Mouse (Mus musculus) retina, embryonic 14.5 days (tissue): ENCODE data around the gene Primpol.
A peak's percentile ranks its signal among the peaks of the same experiment; 100 is the strongest.

Experiments
- DNase-seq: peaks from one replicate; pipeline ENCODE4 v3.0.0-alpha.2; 2015; ENCODE audit warnings: low spot score

Primpol gene

DNA sequence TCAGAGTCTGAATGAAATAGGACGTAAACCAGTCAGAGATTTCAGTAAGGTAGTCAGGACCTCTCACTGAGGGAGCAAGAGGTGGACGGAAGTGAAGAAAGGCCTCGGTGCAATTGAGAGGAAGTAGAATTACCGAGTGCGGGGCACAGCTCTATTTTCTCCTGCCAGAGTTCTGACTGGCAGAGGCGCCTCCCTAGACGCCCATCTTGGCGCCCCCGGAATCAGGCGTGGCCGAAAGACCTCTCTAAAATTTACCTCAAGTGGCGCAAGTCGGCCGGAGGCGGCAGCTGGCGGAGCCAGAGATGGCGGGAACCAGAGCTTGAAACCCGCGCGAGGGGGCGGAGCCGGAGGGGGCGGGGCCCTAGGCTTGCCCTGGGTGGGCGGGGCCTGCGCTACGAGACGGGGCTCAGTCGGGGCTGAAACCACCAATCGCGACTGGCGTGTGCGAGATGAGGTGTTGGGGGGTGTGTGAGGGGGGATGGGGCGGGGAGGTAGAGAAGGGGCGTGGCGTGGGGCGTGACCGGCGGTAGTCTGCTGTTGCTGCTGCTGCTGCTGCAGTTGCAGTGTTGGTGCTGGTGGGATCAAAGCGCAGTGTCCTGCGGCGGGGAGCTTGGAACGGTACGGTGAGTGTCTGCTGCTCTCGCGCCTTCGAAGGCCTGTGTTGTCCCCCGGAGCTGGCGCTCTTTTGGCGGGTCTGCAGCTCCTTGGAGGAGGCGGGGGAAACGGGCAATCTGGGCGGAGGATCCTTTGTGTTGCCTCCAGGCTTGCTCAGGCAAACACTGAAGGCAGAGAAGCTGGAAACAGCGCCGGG, at the start of gene Primpol, which contains the start of gene Casp3:
Gene Primpol, minus strand, starts transcription at position 334 of the 811 bp plus-strand sequence.
Gene Casp3, plus strand, starts transcription at position 413 of the 811 bp plus-strand sequence.
- peak; percentile 98 for DNase-seq

DNA sequence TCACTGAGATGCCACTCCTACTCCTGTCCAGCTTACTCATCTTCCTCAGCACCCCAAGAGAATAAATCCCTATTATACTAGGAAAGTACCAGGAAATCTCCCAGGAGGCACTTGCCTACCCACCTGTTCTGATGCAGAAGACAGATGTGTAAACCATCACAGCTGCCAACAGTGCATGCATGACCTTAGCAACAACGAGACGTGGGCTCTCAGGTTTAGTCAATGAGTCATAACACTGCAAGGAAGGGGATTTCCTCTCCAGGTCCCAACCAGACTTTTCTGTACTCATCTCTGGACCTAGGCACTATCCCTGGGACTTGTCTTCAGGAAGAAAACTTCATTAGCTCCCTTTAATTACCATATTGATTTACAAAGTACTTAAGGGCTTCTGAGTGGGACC, 38.9 kb upstream of the Primpol start:
- DNase-seq, result no peak

DNA sequence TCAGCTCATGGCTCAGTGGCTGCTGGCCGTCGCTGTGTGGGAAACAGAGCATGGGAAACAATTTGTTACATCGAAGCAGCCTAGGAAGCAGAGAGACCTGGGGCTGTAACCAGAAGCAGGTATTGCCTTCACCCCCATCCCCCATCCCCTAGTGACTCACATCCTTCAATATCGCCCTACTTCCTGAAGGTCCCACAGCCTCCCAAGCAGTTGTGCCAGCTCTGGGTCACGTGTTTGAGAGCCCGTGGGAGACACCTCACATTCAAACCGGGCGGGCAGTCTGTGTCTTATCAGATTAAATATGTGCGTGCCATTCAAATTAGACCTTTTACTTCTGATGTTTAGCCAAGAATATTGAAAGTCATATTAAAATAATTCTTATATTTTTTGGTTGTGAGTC, 34.9 kb upstream of the Primpol start:
- DNase-seq, result no peak

DNA sequence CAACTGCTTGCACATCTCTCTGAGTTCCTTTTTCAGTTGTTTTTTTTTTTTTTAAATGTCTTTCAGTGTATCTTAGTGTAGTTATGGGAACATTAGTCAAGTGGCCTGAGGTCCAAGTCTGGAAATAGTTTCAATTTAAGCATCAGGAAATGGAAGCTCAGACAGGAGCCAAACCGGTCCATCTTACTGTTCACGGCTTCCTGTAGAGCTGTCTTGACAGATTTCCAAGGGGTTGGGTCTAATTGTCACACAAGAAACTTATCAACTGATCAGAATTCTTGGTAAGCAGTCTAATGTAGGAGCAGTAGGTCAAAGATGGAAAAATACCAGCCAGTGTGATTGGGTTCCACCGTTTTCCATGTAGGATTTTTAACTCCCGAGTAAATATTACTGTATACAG, 31.4 kb upstream of the Primpol start:
- DNase-seq, result no peak

DNA sequence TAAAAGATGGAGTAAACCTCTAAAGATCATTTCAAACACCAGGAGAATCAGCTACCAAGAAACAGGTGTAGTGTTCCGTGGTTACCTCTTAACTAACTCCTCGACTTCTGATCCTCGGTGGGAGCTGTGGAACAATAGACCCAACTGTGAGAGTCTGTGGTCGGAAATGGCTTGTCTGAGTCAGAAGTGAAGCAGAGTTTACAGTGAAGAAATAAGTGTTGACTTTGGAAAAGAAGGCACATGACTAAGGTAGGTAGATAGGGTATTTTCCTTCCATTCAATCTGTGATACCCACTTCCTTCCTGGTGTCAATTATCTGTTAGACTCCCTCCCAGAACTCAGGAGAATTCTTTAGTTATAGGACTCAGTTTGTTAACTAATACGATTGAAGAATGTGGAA, 24.3 kb upstream of the Primpol start:
- no peak for DNase-seq

DNA sequence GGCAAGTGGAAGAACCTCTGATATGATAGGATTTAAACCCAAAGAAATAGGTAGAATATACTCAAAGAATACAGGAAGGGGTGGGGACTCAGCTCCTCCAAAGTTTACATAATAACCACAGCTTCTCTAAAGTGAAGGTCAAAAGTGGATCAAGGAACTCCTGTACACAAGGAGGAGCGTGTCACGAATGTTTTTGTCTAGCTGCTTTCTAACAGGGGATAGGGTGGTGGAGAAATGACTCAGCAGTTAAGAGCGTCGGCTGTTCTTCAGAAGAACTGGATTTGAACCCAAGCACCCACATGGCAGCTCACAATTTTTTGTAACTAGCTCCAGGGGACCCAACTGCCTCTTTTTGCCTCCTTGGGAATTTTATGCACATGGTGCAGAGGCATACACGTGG, 22.8 kb upstream of the Primpol start:
- no peak for DNase-seq

DNA sequence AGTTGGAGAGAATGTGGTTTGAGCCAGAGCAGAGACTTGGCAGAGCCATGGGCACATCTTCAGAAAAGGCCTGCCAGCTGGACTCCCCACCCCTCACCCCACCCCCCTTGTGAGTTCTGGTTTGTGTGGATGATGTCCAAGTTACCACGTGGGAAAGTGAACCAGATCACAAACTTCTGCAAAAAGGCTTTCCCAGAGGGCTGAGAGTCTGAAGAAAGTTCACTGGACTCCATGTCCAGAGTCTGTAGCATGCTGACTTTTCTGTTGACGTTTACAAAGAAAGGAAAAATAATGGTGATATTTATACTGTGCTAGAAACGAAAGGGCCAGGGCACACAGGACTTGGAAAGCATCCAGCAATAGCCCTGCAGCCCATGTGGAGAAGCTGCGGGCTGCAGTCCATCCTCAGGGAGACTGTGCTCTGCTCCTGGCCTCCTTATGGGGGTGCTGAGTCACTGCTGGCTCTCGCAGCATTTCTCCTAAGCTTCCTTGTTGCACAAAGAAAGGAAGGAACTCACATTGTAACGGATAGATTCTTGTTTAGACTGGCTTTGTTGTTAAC, 22.1 kb upstream of the Primpol start:
- no peak for DNase-seq

DNA sequence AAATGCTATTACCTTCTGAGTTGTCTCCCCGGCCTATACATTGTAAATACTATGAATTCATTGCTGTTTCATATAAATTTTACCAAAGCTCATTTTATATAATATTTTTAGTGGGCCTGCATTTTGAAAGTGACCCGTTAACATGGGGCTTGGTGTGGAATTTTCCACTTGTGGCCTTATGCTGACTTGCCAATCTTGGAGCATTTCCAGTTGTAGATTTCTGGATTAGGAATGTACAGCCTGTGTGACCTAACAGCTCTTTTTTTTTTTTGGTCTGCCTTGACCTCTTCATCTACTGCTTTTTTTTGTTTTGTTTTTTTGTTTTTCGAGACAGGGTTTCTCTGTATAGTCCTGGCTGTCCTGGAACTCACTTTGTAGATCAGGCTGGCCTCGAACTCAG, 13.9 kb upstream of the Primpol start:
- DNase-seq, result no peak

DNA sequence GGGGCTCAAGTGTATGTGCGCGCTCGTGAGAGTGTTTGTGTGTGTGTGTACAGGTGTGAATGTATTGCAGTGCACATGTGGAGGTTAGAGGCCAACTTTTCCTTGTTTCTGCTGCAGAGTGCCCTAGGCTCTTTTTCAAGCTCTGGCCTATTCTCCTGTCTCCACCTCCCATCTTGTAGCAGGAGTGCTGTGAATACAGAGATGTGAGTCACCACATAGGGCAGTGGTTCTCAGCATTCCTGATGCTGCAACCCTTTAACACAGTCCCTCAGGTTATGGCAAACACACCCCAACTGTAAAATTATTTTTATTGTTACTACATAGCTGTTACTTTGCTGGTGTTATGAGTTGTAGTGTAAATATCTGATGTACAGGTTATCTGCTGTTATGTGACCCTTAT, 13.4 kb upstream of the Primpol start:
- DNase-seq, result no peak

DNA sequence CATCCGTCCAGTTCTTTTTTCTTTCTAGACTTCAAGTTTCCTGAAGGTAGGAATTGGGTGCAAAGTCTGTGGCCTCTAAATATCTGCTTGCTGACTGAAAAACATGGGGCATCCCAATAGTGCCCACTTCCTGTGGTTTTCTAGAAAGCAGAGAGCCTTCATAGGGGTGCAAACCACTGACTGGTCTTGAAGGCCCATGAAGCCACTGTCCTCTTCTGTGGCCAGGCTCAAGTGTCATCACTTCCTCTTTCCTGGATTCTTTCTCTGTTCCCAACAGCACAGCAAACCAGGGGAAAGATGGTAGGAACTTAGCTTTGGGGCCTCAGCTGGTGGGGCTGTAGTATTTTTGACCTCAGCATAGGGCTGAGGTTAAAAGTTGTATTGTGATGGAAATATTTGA, 11.6 kb upstream of the Primpol start:
- no peak for DNase-seq

DNA sequence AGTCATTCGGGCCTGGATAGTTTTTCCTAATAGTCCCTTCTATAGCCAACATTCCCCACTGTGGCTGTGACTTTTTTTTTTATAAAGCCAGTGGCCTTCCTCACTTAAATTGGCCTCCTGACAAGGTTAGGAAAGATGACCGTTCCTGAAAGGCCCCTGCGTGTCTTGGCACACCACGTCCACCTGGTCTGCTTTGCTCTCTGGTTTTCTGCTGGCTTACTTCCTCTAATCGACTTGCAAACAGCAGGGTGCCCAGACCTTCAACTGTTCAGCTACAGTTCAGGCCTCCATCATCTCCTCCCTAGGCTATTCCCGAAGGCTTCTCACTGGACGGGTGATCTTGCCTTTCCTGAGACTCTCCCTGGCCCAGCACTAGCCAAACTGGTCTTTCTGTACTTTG, 10.9 kb upstream of the Primpol start:
- no peak for DNase-seq

DNA sequence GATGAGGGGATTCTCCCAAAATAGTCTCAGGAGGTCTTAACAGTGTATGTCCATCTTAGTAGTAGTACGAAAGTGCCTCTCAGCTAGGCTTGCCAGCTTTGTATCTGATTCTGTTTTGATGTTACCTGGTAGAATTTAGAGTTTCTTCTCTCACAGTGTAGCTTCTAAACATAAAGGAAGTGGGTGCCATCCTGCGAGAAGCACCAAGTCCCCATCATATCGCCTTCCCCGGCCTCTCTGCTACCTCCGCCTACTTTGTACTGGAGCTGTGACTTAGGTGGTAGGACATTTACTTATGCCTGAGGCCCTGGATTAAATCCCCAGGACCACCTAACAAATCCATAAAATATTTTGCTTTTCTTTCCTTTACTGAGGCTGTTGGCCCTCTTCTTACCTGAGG, 9.6 kb upstream of the Primpol start:
- DNase-seq, result no peak

DNA sequence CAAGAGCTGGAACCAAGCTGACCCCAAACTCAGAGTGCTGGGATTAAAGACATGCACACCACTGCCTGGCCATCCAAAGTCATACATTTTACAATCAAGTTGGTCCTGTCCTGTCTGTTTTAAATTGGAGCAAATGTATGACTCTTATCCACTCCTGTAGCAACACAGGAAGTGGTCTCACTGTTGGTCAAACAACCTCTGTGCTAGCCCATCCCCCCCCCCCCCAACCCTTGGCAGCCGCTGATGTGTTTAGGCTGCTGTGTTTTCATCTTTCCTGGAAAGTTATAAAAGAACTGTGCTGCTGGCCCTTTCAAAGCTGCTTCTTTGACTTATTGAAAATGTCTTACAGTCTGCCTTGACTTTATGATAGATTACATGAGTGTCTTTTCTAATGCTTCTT, 8.2 kb upstream of the Primpol start:
- no peak for DNase-seq

DNA sequence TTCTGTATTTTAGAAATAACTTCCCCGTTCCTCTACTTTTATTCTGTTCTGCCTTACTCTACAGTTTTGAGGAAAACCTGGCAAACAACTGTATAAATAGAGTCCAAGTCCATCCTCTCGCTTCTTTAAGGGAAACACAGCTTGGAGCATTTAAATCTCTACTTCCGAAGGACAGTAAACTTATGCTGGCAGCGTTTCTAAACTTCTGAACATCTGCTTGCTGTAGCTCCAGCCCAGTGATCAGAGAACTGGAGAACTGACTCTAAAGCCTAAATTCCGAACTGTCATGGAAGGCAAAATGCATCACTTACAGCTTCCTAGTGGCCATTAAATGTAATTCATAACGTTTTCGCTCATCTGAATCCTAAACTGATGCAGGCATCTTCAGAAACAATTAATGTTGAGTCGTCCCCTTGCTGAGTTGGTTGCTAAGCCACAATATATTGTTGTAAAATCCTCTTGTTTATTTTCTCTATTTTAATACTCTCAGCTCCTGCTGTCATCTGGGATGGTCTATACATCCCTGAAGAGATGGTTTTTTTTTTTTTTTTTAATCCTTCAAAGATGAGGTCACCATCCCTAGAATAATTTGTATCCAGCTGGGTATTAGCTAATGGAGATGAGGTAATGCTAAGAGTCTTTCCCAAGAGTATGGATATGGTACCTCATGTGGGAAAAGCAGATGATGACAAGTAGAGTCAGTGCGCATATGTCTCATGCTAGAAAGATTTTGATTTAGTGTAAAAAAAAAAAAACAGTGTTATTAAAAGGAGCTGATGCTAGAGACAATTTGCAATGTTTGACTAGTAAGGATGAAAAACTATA, 5.6 kb upstream of the Primpol start:
- peak; percentile 19 for DNase-seq

DNA sequence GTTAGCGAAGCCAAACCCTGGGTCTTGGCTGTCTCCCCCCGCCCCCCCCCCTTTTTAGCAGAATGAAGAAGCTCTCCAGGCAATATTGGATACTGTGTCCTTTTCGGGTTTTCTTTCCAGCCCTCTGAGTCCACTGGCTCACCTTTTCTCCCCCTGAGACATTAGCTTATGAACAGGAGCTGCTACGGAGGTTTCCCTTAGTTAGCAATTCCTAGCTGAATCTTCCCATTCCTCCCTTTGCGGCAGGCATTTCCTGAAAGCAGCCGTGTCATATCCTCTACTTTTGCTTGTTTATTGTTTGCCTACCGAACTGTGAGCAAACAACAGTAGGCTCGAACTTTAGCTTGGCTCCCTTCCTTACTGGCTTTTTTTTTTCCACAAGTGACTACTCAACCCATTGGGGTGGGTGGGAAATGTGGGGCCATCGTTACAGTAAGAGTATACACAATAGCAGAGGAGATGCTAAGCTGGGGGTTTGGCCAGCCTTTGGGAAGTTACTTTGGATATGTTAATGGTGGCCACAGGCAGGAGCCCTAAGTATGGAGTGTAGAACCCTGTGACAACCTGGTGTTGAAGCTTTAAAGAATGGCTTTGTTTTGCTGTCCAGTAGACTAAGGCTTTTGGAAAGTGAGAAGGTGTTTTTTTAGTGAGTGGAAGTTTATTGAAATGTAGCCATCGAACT, 1.8 kb upstream of the Primpol start:
- peak; percentile 15 for DNase-seq

DNA sequence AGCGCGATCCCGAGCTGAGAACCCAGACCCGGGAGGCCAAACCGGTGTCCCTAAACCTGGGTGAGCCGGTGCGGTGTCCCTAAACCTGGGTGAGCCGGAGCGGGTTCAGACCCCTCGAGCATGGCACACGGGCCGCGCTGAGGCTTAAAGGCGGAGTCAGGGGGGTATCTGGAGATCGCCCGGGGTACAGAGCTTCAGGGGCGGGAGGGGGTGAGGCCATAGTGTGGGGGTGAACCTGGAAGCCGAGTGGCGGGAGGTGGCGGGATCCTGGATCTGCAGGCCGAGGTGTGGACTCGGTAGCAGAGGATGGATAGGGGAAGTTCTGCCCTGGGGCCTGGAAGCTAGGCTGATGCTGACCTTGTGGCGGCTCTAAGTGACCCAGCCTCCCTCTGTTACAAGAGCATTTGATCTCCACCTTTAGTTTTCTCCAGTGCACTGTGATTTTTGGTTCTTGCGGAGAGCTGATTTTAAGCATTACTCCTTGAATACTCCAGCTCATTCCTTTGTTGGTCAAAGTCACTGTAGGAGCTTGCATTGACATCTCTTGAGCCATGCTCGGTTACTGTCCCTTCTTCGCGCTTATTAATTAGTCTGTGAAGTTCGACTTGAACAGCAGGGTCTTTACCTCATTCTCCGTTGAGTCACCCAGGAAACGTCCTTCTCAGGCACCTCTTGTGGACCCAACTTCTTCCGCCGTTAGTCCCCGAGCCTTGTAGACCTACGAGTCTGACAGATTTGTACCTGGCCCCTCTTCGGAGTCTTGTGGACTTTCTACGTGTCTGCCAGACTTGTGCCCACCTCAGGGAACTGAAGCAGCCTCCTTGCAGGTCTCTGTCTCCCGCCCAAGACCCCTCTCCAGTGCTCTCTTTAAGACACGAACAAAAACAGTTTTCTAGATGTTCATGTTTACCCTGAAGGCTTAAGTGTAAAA, 943 bp upstream of the Primpol start:
- no peak for DNase-seq

DNA sequence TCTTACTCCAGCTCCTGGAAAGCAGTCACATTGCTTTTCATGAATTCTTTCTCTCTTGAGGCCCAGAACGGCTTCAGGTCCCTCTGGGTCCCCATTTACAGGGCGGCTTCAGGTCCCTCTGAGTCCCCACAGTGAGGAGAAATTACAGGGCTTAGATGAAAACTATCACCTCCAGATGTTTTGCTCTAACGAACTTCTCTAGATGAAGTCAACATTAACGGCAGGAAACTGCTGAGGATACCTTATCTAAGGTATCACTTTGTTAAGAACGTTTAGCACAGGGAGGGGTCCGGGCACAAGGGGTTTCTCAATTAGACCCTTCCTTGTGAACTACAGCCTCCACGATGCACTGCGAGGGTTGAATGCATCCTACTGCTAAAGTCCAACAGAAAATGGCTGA, 1.1 kb downstream of the Primpol start:
- no peak for DNase-seq

DNA sequence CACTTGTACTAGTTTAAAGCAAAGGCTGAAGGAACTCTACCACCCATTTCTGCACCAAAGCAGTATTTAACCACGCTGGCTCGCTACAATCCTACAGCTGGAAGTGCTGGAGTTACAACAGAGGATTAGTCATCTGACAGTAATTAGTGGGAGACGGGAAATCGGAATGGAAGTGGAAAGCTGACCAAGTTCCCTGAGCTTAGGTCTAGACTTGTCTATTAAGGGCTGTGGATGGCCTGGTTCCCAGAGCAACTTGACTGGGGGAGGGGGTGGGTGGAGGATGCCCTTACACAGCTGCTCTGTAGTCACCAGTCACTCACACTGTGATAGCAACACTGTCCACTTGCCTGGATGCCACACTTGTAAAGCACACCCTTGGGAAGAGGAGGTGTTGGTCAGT, 3.6 kb downstream of the Primpol start:
- DNase-seq, result peak; percentile 18

DNA sequence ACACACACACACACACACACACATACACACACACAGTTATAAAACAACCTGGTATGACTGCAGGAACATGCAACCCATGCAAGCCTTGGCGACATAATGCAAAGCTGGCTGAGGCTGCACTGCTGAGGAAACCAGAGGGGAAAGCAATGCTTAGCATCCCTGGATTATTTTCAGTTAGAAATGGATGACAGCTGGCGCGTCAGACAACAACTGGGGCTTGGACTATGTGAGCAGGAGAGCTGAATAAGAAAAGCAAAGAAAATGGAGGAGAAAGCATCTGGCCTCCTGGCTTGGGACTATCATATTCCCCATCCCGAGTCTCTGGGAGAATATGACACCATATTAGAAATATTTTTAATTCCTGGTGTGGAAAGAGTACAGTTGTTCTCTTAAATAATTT, 4.1 kb downstream of the Primpol start:
- DNase-seq, result no peak

DNA sequence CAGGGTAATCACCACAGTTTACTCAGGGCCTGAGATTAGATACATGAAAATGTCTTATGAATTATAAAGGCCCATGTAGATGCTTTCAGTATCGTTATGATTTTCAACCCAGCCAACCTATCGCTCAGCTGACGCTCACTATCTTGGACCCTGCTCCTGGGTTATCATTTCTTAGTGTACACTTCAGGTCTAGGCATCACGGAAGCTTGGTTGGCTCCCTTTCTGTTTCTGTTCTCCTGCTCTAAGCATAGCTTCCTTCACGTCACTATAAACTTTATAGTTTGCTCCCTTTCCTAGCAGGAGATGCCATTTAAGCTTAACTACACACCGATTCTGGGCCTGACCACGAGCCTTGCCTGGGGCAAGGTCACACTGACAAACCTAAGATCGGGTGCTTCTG, 5.5 kb downstream of the Primpol start:
- DNase-seq, result no peak

DNA sequence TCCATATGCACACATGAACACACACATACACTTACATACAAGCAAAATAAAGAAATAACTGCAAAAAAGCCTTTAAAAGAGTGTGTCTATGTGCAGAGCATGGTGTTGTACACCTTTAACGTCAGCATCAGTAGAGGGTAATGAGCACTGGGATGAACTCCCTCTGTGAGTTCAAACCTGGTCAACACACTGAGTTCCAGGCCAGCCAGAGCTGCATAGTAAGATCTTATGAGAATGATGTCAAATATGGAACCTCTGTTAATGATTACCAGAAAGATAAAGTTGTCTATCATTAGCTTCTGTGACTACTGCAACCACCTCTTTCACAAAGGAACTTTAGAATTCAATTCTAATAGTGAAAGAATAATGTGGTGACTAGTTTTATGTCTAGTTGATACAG, 10.1 kb downstream of the Primpol start:
- no peak for DNase-seq
